Mouse (Mus musculus) left cerebral cortex, postnatal 25 days (tissue): ENCODE results near the gene Camk2g. TPM values are rescaled to one million over a fixed set of nuclear protein-coding genes. Genes with fewer than 3 reads are reported as not detected.

Experiments
- DNase-seq, 2 experiments: peaks; one replicate each; pipeline ENCODE4 v3.0.0; 2022; ENCODE audit warnings: low spot score in 2 of 2, mixed read lengths in 1 of 2
- intact Hi-C: fragments of 180-260 bp; cut with DNase I; formaldehyde crosslinking; loops from one replicate; pipeline ENCODE4 v1.15.1; 2025
- microRNA-seq, 2 experiments: library from miRNA; unstranded; fragments of <30 nt; microRNA quantifications; one replicate each; pipeline ENCODE4 v1.2.0; 2022
- total RNA-seq, 2 experiments: library from RNA; stranded (reverse); gene quantifications; 2 replicates each; pipeline ENCODE4 v1.2.3; 2021

The Camk2g gene
- total RNA-seq, 2 experiments from 2014 or later, result 292 to 312 TPM

- intact Hi-C loops, result no loop called here
- DNase-seq, result no peak
Observed at GRCm38 (mm10) chr14:20693589-20694101, 100.2 kb downstream of the Camk2g start.

GRCm38 (mm10) chr14:20691772-20692171, 102.1 kb downstream of the Camk2g start:
- no peak for DNase-seq
- intact Hi-C loops, result no loop called here

GRCm38 (mm10) chr14:20689009-20689408, 104.9 kb downstream of the Camk2g start:
- intact Hi-C loops, result no loop called here
- no peak for DNase-seq

GRCm38 (mm10) chr14:20686576-20686975, 107.3 kb downstream of the Camk2g start:
- DNase-seq, result peak in 1 of 2 experiments; percentile 78
- intact Hi-C loops, result no loop called here

Small RNA genes lying within 50 kb of the gene (microRNA-seq; reads per million reads assigned to microRNA genes)
- 0.74 to 2.7 reads per million in 2 experiments for gene Mir6946

Other genes with a start within 250 kb of the Camk2g start
- gene Ppp3cb, start 247.5 kb downstream of the Camk2g start, total RNA-seq, result 100 to 1,000 TPM; 297 to 305 TPM
- gene Usp54, start 153.0 kb downstream of the Camk2g start, total RNA-seq, result 10 to 100 TPM; 38.5 to 46.7 TPM
- not detected for gene Myoz1, start 137.5 kb downstream of the Camk2g start, total RNA-seq
- under 1 TPM; 0.23 to 0.28 TPM for gene Synpo2l, start 125.7 kb downstream of the Camk2g start, total RNA-seq
- 100 to 1,000 TPM; 110 to 113 TPM for gene Sec24c, start 119.8 kb downstream of the Camk2g start, total RNA-seq
- gene Fut11, start 99.1 kb downstream of the Camk2g start, total RNA-seq, result 10 to 100 TPM; 18.5 to 19.7 TPM
- gene Chchd1, start 91.1 kb downstream of the Camk2g start, total RNA-seq, result 10 to 100 TPM; 45.9 to 51.8 TPM
- gene Zswim8, start 86.5 kb downstream of the Camk2g start, total RNA-seq, result 100 to 1,000 TPM; 152 to 155 TPM
- 10 to 100 TPM; 14.9 to 17.4 TPM for gene Ndst2, start 59.5 kb downstream of the Camk2g start, total RNA-seq
- gene Plau, start 42.6 kb upstream of the Camk2g start, total RNA-seq, result 1 to 10 TPM; 5.9 to 7.8 TPM
- gene Vcl, start 135.3 kb upstream of the Camk2g start, total RNA-seq, result 10 to 100 TPM; 24.0 to 24.7 TPM